Mouse (Mus musculus): ENCODE measurements at regions not wholly inside any gene's neighbourhood (a gene's known extent, or its start where the extent isn't known, plus 50 kb on each side); places are given as distances from the start of the nearest gene placed in this dataset.

DNA sequence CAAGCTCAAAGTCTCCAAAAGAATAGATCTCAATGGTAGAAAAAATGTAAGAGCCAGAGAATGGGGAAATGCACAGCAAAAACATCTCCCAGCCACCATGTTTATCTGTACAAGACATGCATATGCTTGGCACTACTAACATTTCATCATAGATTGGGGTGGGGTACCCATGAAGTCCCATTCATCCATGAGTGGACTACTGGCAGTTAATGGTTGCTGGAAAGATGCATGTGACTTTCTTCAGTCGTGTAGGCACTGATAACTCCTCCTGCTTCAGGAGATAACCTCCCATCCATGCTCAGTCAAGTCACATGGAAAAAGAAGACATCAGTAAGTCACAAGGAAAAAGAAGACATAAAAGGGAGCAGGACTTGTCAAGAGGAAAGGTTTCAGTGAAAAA, 65.3 kb downstream of the Lpar4 start:
- Histone ChIP-seq H3K36me3 (ENCODE audit: control insufficient read depth, insufficient read depth, low read length, poor library complexity, severe bottlenecking) (no peaks in the 10 kb centered on the region), H3K4me1 (ENCODE audit: control insufficient read depth, insufficient read depth, low read length) (no peaks in the 10 kb centered on the region), H3K9ac (ENCODE audit: low read depth, poor library complexity, severe bottlenecking) (no peak overlapping the region), H3K27ac (ENCODE audit: insufficient read depth, low read length) (no peak overlapping the region), H3K9me3 (replicated peaks; ENCODE audit: control insufficient read depth, insufficient read depth, low read length, poor library complexity, severe bottlenecking) (no peaks in the 10 kb centered on the region), H3K27me3 (ENCODE audit: control insufficient read depth, insufficient read depth, low read length, poor library complexity, severe bottlenecking) (no peaks in the 10 kb centered on the region), H3K4me3 (ENCODE audit: low read depth, low read length) (no peak overlapping the region)
- TF ChIP-seq POLR2A (IDR thresholded peaks at IDR 0.05; ENCODE audit: insufficient read depth, low read length): no peak
- no peak for TF ChIP-seq CTCF (IDR thresholded peaks at IDR 0.05; ENCODE audit: low read depth, low read length)
- no peak for TF ChIP-seq EP300 (IDR thresholded peaks at IDR 0.05; ENCODE audit: insufficient read depth, low read depth, low read length)

DNA sequence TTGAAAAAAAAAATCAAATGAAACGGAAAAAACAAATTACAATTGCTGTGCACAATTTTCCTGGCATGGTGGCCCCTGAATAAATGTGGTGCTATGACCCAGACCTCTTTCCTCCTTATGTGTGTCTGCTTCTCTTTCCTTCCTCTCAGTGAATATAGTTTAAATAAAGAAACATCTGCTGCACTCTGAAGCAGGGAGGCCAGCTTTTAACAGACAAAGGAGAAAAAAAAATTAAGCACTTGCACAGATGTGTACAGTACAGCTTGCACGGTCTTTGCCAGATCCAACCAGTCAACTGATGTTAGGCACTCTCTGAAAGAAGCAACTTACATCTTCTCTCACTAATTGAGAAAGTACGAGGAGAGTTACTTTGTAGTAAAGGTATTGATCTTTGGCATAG, 66.4 kb downstream of the Lpar4 start:
- no peaks in the 10 kb centered on the region for H3K36me3 ChIP-seq (ENCODE audit: control insufficient read depth, insufficient read depth, low read length, poor library complexity, severe bottlenecking)
- H3K9me3 ChIP-seq (replicated peaks; ENCODE audit: control insufficient read depth, insufficient read depth, low read length, poor library complexity, severe bottlenecking): no peaks in the 10 kb centered on the region
- TF ChIP-seq POLR2A (IDR thresholded peaks at IDR 0.05; ENCODE audit: insufficient read depth, low read length) (no peak), CTCF (IDR thresholded peaks at IDR 0.05; ENCODE audit: low read depth, low read length) (no peak), EP300 (IDR thresholded peaks at IDR 0.05; ENCODE audit: insufficient read depth, low read depth, low read length) (no peak)
- H3K27me3 ChIP-seq (ENCODE audit: control insufficient read depth, insufficient read depth, low read length, poor library complexity, severe bottlenecking): no peaks in the 10 kb centered on the region
- H3K27ac ChIP-seq (ENCODE audit: insufficient read depth, low read length): peak overlapping the region; percentile 61; the same call in 1 of the 2 replicates
- H3K4me1 ChIP-seq (ENCODE audit: control insufficient read depth, insufficient read depth, low read length): no peaks in the 10 kb centered on the region
- H3K9ac ChIP-seq (ENCODE audit: low read depth, poor library complexity, severe bottlenecking): no peak overlapping the region
- H3K4me3 ChIP-seq (ENCODE audit: low read depth, low read length): no peak overlapping the region

DNA sequence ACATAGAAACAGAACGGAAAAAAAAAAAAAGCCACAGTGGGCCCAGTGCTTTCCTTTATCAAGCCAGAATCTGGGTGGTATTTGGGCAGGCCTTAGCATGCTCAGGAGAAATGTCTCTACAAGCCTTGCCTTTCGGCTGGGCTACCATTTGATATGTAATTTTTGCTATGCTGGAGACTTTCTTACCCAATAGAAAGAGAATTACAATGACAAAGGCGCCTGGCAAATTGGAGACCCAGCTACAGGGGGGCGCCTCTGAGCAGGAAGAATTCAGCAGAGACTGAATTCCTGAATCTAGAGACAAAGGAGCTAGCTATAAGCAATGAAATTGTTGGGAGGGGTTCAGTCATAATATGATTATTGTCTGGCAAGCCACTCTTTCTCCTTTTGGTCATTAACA, 67.4 kb downstream of the Lpar4 start:
- Histone ChIP-seq H3K4me1 (ENCODE audit: control insufficient read depth, insufficient read depth, low read length) (no peaks in the 10 kb centered on the region), H3K4me3 (ENCODE audit: low read depth, low read length) (no peak overlapping the region), H3K36me3 (ENCODE audit: control insufficient read depth, insufficient read depth, low read length, poor library complexity, severe bottlenecking) (no peaks in the 10 kb centered on the region), H3K27me3 (ENCODE audit: control insufficient read depth, insufficient read depth, low read length, poor library complexity, severe bottlenecking) (no peaks in the 10 kb centered on the region), H3K9me3 (replicated peaks; ENCODE audit: control insufficient read depth, insufficient read depth, low read length, poor library complexity, severe bottlenecking) (no peaks in the 10 kb centered on the region), H3K9ac (ENCODE audit: low read depth, poor library complexity, severe bottlenecking) (no peak overlapping the region), H3K27ac (ENCODE audit: insufficient read depth, low read length) (no peak overlapping the region)
- no peak; the same call in 1 of the 2 replicates for TF ChIP-seq EP300 (IDR thresholded peaks at IDR 0.05; ENCODE audit: insufficient read depth, low read depth, low read length)
- no peak for TF ChIP-seq POLR2A (IDR thresholded peaks at IDR 0.05; ENCODE audit: insufficient read depth, low read length)
- no peak for TF ChIP-seq CTCF (IDR thresholded peaks at IDR 0.05; ENCODE audit: low read depth, low read length)

DNA sequence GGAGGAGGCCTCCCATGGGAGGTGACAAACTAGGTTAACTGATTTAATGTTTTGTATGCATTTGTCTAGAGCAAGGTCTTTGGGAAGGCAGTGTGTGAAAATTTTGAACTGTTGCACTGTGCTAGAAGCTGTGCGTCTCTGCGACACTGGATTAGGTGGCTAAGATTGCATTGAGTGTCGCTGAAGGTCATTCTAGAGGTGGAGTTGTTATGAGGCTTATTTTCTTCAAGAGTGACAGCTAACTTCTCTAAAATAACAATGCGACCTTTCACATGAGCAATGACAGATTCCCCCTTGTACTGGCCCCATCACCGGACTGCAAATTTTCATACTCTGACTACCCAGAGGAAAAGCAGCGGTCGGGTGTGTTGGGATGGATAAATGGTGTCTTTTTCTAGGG, 83.8 kb upstream of the P2ry10 start:
- Histone ChIP-seq H3K36me3 (ENCODE audit: control insufficient read depth, insufficient read depth, low read length, poor library complexity, severe bottlenecking) (no peaks in the 10 kb centered on the region), H3K27me3 (ENCODE audit: control insufficient read depth, insufficient read depth, low read length, poor library complexity, severe bottlenecking) (no peaks in the 10 kb centered on the region), H3K4me3 (ENCODE audit: low read depth, low read length) (no peak overlapping the region), H3K9me3 (replicated peaks; ENCODE audit: control insufficient read depth, insufficient read depth, low read length, poor library complexity, severe bottlenecking) (no peaks in the 10 kb centered on the region), H3K9ac (ENCODE audit: low read depth, poor library complexity, severe bottlenecking) (no peak overlapping the region), H3K4me1 (ENCODE audit: control insufficient read depth, insufficient read depth, low read length) (no peaks in the 10 kb centered on the region), H3K27ac (ENCODE audit: insufficient read depth, low read length) (no peak overlapping the region)
- TF ChIP-seq POLR2A (IDR thresholded peaks at IDR 0.05; ENCODE audit: insufficient read depth, low read length): no peak
- TF ChIP-seq EP300 (IDR thresholded peaks at IDR 0.05; ENCODE audit: insufficient read depth, low read depth, low read length): no peak
- no peak for TF ChIP-seq CTCF (IDR thresholded peaks at IDR 0.05; ENCODE audit: low read depth, low read length)

DNA sequence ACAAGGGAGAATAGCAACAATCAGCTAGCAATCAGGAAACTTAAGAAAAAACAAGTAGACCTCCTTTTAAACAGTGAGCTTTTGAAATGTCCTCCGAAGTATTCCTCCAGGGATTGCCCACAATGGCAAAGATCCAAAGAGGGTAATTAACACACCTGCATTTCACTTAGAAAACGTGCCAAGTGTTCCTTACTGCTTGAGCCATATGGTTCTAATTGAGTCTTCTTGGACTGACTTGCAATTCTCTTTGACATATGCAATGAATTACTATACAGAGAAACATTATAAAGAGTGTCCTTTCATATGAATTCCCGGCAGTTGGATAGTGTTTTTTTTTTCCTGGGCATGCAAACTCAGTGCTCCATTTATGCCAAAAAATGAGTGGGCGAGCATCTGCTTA, 79.3 kb upstream of the P2ry10 start:
- Histone ChIP-seq H3K27me3 (ENCODE audit: control insufficient read depth, insufficient read depth, low read length, poor library complexity, severe bottlenecking) (no peaks in the 10 kb centered on the region), H3K9ac (ENCODE audit: low read depth, poor library complexity, severe bottlenecking) (no peak overlapping the region), H3K27ac (ENCODE audit: insufficient read depth, low read length) (no peak overlapping the region), H3K4me3 (ENCODE audit: low read depth, low read length) (no peak overlapping the region), H3K36me3 (ENCODE audit: control insufficient read depth, insufficient read depth, low read length, poor library complexity, severe bottlenecking) (no peaks in the 10 kb centered on the region), H3K4me1 (ENCODE audit: control insufficient read depth, insufficient read depth, low read length) (no peaks in the 10 kb centered on the region), H3K9me3 (replicated peaks; ENCODE audit: control insufficient read depth, insufficient read depth, low read length, poor library complexity, severe bottlenecking) (no peaks in the 10 kb centered on the region)
- TF ChIP-seq EP300 (IDR thresholded peaks at IDR 0.05; ENCODE audit: insufficient read depth, low read depth, low read length): no peak
- no peak for TF ChIP-seq POLR2A (IDR thresholded peaks at IDR 0.05; ENCODE audit: insufficient read depth, low read length)
- no peak for TF ChIP-seq CTCF (IDR thresholded peaks at IDR 0.05; ENCODE audit: low read depth, low read length)

DNA sequence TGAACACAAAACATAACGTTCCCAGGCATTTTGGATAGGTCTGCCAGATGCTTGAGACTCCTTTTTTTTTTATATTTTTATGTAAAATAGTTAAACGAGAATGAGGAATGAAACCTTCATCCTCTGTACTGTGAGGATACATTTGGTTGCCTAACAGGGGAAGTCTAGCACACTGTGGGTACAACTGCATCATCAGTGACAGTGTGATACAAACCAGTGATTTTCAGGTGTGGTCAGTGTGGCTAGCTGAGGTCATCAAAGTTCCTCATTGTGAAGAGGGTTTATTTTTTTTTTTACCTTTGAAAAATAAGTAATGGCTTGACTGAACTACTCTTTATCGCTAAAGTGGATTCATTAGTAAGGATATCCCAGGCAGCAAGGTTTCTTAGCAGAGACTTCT, 75.7 kb upstream of the P2ry10 start:
- no peaks in the 10 kb centered on the region for H3K27me3 ChIP-seq (ENCODE audit: control insufficient read depth, insufficient read depth, low read length, poor library complexity, severe bottlenecking)
- no peaks in the 10 kb centered on the region for H3K36me3 ChIP-seq (ENCODE audit: control insufficient read depth, insufficient read depth, low read length, poor library complexity, severe bottlenecking)
- H3K9ac ChIP-seq (ENCODE audit: low read depth, poor library complexity, severe bottlenecking): no peak overlapping the region
- H3K4me3 ChIP-seq (ENCODE audit: low read depth, low read length): no peak overlapping the region
- H3K27ac ChIP-seq (ENCODE audit: insufficient read depth, low read length): no peak overlapping the region
- H3K4me1 ChIP-seq (ENCODE audit: control insufficient read depth, insufficient read depth, low read length): no peaks in the 10 kb centered on the region
- no peaks in the 10 kb centered on the region for H3K9me3 ChIP-seq (replicated peaks; ENCODE audit: control insufficient read depth, insufficient read depth, low read length, poor library complexity, severe bottlenecking)
- TF ChIP-seq POLR2A (IDR thresholded peaks at IDR 0.05; ENCODE audit: insufficient read depth, low read length) (no peak), CTCF (IDR thresholded peaks at IDR 0.05; ENCODE audit: low read depth, low read length) (no peak), EP300 (IDR thresholded peaks at IDR 0.05; ENCODE audit: insufficient read depth, low read depth, low read length) (no peak)

All from ES-Bruce4 (cell line).